Mouse (Mus musculus): ENCODE results near the gene Ttf1.
A peak's percentile ranks its signal among the peaks of the same experiment; 100 is the strongest.
"Not testable (repeated sequence)": the region's sequence is repeated elsewhere in the genome, so short reads cannot be mapped to it uniquely, and the experiment has no call there.

Ttf1 gene

DNA sequence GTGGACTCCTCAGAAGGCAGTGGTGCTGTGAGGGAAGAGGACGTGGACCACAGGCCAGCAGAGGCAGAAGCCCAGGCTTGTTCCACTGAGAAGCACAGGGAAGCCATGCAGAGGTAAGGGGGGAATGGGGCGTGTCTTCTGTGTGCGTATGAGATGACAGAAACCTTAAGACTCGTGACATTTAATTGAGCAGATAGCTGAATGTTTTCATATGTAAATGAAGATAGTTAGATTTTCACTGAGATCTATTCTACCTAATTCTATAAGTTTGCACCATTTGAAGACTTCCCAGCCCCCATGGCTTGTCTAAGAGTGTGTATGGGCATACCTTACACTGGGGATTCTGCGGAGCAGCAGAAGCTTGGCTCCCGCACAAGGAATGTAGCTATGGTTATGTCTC, 5.7 kb downstream of the Ttf1 start:
- no peak for DNase-seq

- DNase-seq: peak in 1 of 2 experiments; percentile 24
Observed at GRCm38 (mm10) chr2:29066410-29066809, 6.3 kb downstream of the Ttf1 start.

- no peak for DNase-seq
Observed at GRCm38 (mm10) chr2:29074676-29075075, 14.6 kb downstream of the Ttf1 start.

- DNase-seq: no peak
Observed at GRCm38 (mm10) chr2:29075331-29076070, 15.4 kb downstream of the Ttf1 start.

DNA sequence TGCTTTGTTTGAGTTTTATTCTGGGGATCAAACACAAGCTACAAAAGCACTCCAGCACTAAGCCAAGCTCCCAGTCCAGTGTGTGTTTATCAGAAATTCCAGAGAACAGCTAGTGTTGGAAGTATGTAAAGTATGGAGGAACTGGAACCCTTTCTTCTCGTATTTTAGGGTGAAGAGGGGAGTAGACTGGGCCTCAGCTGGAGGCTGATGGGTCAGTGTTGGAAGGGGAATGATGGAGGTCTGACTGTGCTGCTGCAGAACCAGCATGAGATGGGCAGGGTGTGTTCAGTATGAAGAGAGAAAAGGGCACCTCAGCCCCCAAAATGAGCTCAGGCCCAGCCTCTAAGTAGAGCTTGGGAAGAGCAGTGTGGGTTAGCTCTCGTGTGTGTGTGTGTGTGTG, 16.2 kb downstream of the Ttf1 start:
- DNase-seq: no peak

- DNase-seq: peak in 1 of 2 experiments; percentile 33
Observed at GRCm38 (mm10) chr2:29081965-29082364, 21.9 kb downstream of the Ttf1 start.

GRCm38 (mm10) chr2:29086026-29086425, 26.0 kb downstream of the Ttf1 start:
- DNase-seq: no peak

DNA sequence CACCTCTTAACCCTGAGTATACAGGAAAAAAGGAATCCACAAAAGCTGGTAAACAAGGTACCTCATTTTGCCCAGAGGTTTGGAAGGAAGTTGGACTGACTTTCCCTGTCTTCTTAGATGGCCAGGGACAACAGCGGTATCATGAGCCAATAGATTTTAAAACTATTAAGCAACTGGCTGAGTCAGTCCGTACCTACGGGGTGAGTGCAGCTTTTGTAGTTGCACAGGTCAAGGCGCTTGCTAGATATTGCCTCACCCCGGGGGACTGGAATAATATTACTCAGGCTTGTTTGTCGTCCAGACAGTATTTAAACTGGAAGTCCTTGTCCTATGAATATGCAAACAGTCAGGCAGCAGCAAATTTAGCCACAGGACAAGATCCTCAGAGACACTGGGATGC, 29.2 kb downstream of the Ttf1 start:
- not testable (repeated sequence) for DNase-seq

DNA sequence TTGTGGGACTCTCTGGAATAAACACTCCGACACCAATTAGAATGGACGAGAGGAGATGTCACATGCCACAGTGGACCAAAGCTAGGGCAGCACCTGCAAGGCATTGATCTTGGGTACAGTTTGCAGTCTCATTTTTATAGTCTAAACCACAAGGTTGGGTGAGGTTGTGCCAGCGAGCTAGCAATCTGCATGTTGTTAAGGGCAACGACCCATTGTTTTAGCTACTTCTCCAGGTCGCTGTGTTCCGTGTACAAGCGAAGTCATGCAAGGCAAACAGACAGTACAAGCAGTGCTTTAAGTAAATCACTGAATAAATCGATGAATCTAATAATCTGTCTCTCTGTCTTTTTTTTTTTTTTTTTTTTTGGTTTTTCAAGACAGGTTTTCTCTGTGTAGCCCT, 35.6 kb downstream of the Ttf1 start:
- no peak for DNase-seq

DNA sequence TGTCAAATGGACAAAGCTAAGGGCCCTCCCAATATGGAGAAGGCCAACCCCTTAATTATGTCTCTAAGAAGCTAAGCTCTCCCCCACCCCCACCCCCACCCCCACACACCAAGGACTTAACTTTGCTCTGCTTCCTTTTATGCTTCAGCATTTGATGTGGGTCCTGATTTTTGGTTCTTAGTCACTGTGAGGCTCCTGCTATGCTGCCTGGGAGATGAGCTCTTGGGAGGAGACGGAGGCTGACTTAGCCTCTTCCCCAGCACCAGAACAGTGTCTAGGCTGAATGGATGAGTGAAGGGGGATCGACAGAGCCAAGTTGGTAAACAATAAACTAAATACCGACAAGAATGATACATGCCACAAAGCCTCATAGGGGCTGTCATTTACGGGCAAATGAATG, 36.7 kb downstream of the Ttf1 start:
- no peak for DNase-seq

GRCm38 (mm10) chr2:29097465-29097864, 37.4 kb downstream of the Ttf1 start:
- no peak for DNase-seq

DNA sequence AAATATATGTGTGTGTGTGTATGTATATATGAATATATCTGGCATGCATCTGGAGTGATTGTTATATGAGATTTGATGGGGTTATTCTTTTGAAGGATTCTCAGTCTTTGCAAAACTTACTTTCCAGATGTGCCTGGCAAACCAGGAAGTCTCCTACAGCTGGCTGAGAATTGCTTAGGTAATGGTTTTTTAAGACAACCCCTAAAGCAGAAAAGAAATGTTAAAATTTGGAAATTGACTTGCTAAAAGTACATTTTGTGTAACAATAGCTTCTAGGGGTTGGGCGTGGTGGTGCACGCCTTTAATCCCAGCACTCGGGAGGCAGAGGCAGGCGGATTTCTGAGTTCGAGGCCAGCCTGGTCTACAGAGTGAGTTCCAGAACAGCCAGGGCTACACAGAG, 37.9 kb downstream of the Ttf1 start:
- not testable (repeated sequence) for DNase-seq

DNA sequence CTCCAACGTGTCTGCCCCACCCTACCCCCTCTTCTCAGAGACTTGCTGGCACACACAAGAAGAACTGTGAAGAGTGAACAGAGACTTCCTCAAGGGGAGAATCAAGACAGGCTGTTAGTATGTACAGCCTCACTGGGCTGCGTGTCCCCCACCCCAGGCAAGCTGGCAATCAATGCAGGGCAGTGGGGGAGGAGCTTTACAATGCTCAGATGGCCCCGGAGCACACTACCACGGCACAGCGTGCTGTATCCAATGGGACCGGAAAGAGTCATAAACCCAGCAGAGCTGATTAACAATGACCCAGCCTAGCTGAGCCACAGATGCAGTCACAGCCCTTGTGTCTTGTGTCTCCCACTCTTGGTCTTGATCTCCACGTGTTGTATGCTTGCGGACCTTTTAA, 38.7 kb downstream of the Ttf1 start:
- no peak for DNase-seq

- no peak for DNase-seq
Observed at GRCm38 (mm10) chr2:29099646-29100045, 39.6 kb downstream of the Ttf1 start.

DNA sequence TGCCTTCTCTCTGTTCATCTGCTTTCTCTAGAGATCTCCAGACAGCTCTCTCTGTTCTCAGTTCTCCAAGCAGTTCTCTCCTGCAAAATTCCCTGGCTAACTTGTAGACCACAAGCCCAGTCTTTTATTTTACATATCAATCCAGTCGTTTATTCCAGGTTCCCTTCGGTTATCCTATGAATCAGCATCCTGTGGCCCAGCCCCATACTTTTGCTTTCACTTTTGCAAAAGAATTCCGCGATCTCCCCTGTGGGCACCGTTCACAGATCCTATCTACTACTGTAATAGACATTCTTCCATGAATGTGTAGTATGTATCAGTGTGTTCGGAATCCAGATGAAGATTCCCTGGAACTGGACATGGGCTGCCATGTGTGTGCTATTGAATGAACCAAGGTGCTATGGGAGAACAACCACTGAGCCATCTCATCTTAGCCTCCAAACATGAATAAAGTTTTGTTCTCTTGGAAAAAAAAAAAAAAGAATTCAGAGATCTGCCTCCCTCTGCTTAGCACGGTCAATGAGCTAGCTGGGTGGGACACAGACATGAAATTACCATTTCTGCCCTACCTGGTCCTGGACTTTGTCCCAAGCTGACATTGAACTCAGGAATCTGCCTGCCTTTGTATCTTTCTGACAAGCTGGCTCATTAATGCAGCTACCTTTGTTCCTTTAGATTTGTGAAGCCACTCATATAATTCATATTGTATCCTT, 40.9 kb downstream of the Ttf1 start:
- peak in 1 of 2 experiments; percentile 13 for DNase-seq

DNA sequence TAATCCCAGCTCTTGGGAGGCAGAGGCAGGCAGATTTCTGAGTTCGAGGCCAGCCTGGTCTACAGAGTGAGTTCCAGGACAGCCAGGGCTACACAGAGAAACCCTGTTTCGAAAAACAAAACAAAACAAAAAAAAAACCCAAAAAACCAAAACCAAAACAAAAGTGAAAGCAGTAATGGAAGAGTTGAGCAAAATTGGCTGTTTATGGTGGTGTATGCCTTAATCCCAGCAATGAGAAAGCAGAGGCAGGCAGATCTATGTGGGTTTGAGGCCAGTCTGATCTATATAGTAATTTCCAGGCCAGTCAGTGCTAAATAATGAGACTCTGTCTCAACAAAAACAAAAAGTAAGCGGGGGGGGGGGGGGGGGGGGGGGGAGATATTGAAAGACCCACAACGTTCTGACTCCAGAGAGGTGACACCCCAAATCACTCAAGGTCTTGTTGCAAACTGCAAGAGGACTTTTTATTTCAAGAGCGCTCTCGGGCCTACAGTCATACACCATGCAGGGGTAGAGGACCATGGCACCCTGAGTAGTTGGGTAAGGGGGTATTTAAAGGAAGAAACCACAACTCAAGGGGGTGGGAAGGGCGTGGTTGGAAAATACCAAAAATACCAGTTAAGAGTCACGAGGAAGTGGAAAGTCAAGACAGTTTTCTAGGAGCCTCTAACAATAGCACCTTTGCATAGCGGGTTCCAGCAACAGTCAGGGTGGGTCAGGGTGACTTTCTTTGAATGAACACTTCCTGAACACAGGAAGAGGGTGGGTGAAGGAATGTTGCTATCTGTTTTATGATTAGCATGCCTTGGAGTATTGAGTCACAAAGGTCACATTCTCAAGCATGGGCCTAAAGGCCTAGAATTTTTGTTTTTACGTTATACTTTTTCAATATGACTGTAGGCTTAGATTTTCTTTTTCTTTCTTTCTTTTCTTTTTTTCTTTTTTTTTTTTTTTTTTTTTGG, 42.6 kb downstream of the Ttf1 start:
- DNase-seq: not testable (repeated sequence)

DNA sequence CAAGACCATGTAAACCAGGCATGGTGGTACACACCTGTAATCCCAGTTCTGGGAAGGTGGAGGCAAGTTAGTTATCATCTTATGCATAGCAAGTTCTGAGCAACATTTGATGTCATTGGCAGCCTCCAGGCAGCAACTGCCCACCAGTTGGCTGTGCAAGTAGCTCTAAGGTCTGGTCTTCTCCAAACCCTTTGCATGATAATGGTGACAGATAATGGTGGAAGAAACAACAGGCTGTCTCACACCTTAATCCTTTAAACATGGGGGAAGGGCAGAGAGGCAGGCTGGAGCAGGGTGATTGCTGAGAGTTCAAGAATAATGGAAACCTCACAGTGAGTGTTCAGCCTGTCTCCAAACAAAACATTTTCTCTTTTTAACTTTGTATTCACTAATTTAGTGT, 60.9 kb downstream of the Ttf1 start:
- DNase-seq: no peak

DNA sequence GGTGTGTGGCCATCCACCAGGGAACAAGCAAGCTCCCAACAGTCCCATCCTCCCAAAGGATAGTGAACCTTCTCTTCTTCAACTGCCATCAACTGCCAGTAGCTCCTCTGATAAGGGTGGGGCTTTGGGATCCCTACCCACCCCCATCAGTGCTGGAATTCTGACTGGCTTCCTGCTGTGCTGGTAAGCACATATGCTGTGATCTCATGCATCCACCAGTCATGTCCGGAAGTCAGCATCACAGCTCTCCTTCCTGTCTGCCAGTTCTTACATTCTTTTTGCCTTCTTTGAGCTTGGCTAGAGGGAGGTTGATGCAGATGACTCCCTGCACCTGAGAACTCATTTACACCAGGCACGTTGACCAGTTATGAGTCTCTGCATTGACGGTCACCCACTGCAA, 62.4 kb downstream of the Ttf1 start:
- no peak for DNase-seq

GRCm38 (mm10) chr2:29123907-29124569, 64.0 kb downstream of the Ttf1 start, which contains the start of gene Setx:
Gene Setx (plus strand): TSS chr2:29124181.
- DNase-seq: no peak

- DNase-seq: no peak
Observed at GRCm38 (mm10) chr2:29124571-29124935, 64.5 kb downstream of the Ttf1 start.

- DNase-seq: peak; percentile 100
Observed at GRCm38 (mm10) chr2:29124936-29125701, 65.1 kb downstream of the Ttf1 start.
